In the genomic region with DNA sequence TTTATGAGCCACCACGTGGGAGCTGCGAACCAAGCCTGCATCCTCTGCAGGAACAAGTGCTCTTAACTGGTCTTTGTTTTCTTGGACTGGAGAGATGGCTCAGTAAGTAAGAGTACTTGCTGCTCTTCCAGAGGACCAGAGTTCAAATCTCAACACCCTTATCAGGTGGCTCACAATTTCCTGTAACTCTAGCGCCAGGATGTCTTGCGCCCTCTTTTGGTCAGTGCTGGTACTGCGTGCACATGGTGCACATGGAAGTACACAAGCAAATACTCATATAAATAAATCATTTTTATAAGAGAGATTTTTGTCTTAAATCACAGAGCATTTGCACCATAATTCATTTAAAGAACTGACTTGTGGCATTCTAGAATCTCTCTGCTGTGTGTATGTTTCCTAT, we compare ENCODE assay signal across 10 mouse cellular contexts. TPM values are rescaled to one million over a fixed set of nuclear protein-coding genes. Genes with fewer than 3 reads are reported as not detected.
DNase-seq lines count a peak whose midpoint lies in the region; ATAC-seq and TF ChIP-seq lines count a peak whose summit lies in the region.
"Had no signal": no experiment of that assay in that cellular context is flagged by ENCODE, and none has a peak within 500 bp of the region (broad histone marks: within the 10 kb centered on the region; RNA-seq: fewer than 3 reads in every experiment).

No protein-coding gene starts in this region.

- no peaks in the 10 kb centered on the region for H3K79me2 ChIP-seq in heart, adult 2 months (replicated peaks; ENCODE audit: control insufficient read depth, insufficient read depth, low read length)

- H3K9me3 ChIP-seq in heart, embryonic 11.5 days (replicated peaks; ENCODE audit: control insufficient read depth, low read length), result no peaks in the 10 kb centered on the region
- no peaks in the 10 kb centered on the region for H3K9me3 ChIP-seq in midbrain, postnatal 0 days (ENCODE audit: low read length)
- H3K9me3 ChIP-seq in midbrain, embryonic 16.5 days (replicated peaks; ENCODE audit: control insufficient read depth, low read length, poor library complexity, severe bottlenecking), result no peaks in the 10 kb centered on the region
- H3K9me3 ChIP-seq: heart, embryonic 10.5 days had no signal

- no peaks in the 10 kb centered on the region for H3K27me3 ChIP-seq in heart, adult 2 months (ENCODE audit: control insufficient read depth, insufficient read depth, low read length)
- H3K27me3 ChIP-seq in heart, embryonic 11.5 days (ENCODE audit: control insufficient read depth, insufficient read depth, low read length), result no peaks in the 10 kb centered on the region
- no peaks in the 10 kb centered on the region for H3K27me3 ChIP-seq in midbrain, postnatal 0 days (ENCODE audit: insufficient read depth, low read length)
- H3K27me3 ChIP-seq in midbrain, embryonic 16.5 days (ENCODE audit: control insufficient read depth, insufficient read depth, low read depth, low read length), result no peaks in the 10 kb centered on the region

- no peak for ATAC-seq in heart, embryonic 11.5 days (replicated peaks; ENCODE audit: insufficient number of reproducible peaks, low FRiP score, low TSS enrichment)
- ATAC-seq in midbrain, postnatal 0 days (ENCODE audit: low FRiP score), result no peak
- ATAC-seq in midbrain, embryonic 16.5 days, result no peak

- no peaks in the 10 kb centered on the region for H3K36me3 ChIP-seq in heart, adult 2 months (ENCODE audit: control insufficient read depth, insufficient read depth, low read length)
- H3K36me3 ChIP-seq in heart, embryonic 11.5 days (ENCODE audit: control insufficient read depth, insufficient read depth, low read length), result no peaks in the 10 kb centered on the region
- no peaks in the 10 kb centered on the region for H3K36me3 ChIP-seq in midbrain, postnatal 0 days (ENCODE audit: insufficient read depth, low read length)
- H3K36me3 ChIP-seq in midbrain, embryonic 16.5 days (ENCODE audit: control insufficient read depth, insufficient read depth, low read length), result no peaks in the 10 kb centered on the region
- H3K36me3 ChIP-seq: heart, embryonic 10.5 days had no signal

- TF ChIP-seq POLR2A in heart, adult 2 months (IDR thresholded peaks at IDR 0.05; ENCODE audit: insufficient read depth, low read depth, low read length), result no peak
- no peak for TF ChIP-seq POLR2A in embryonic fibroblast, embryonic 13.5 days (IDR thresholded peaks at IDR 0.05; ENCODE audit: low read depth, low read length)

- 76% methylated on average over 5 of the region's 5 CpGs for WGBS in heart, adult 2 months
- WGBS in heart, embryonic 11.5 days (ENCODE audit: insufficient replicate concordance), result 73% methylated on average over 5 of the region's 5 CpGs
- 83% methylated on average over 5 of the region's 5 CpGs for WGBS in midbrain, postnatal 0 days
- 81% methylated on average over 5 of the region's 5 CpGs for WGBS in midbrain, embryonic 16.5 days

- peak; percentile 65 for TF ChIP-seq CTCF in heart, adult 2 months (IDR thresholded peaks at IDR 0.05)
- peak; percentile 56 for TF ChIP-seq CTCF in midbrain, postnatal 0 days (IDR thresholded peaks at IDR 0.05)
- peak; percentile 45; the same call in 1 of the 2 replicates for TF ChIP-seq CTCF in embryonic fibroblast, embryonic 13.5 days (IDR thresholded peaks at IDR 0.05; ENCODE audit: borderline replicate concordance, insufficient read depth, low read length)

- no peak overlapping the region for H3K27ac ChIP-seq in heart, adult 2 months
- no peak overlapping the region for H3K27ac ChIP-seq in heart, embryonic 11.5 days (ENCODE audit: low read depth, low read length)
- H3K27ac ChIP-seq in midbrain, postnatal 0 days (ENCODE audit: low read depth, low read length), result no peak overlapping the region
- no peak overlapping the region for H3K27ac ChIP-seq in midbrain, embryonic 16.5 days (ENCODE audit: low read length)
- H3K27ac ChIP-seq in embryonic fibroblast, embryonic 13.5 days (ENCODE audit: insufficient read depth, low read length), result no peak overlapping the region
- H3K27ac ChIP-seq: heart, embryonic 10.5 days; macrophage had no signal

- intact Hi-C loops in heart, adult 2 months (cut with DNase I), result no loop called here

- TF ChIP-seq EP300 in heart, adult 2 months (IDR thresholded peaks at IDR 0.05; ENCODE audit: insufficient read depth, low read depth, low read length), result no peak

- no peak overlapping the region for H3K4me2 ChIP-seq in heart, embryonic 11.5 days
- H3K4me2 ChIP-seq in midbrain, postnatal 0 days (ENCODE audit: low read depth, low read length, poor library complexity, severe bottlenecking), result no peak overlapping the region
- H3K4me2 ChIP-seq in midbrain, embryonic 16.5 days (ENCODE audit: low read length), result no peak overlapping the region

- no peak for DNase-seq in heart, adult 2 months
- no peak for DNase-seq in midbrain, postnatal 0 days (ENCODE audit: low spot score)
- DNase-seq in thymus, postnatal 25 days, result peak; percentile 22
- no peak for DNase-seq in right cerebral cortex, adult 2 months (ENCODE audit: low spot score in 2 of 2)
- DNase-seq in neural tube, embryonic 10.5 days (ENCODE audit: extremely low spot score, low spot score), result no peak

- H3K4me1 ChIP-seq in heart, adult 2 months (ENCODE audit: control insufficient read depth, insufficient read depth, low read length), result no peaks in the 10 kb centered on the region
- H3K4me1 ChIP-seq in heart, embryonic 11.5 days (ENCODE audit: control insufficient read depth, insufficient read depth, low read length), result no peaks in the 10 kb centered on the region
- no peaks in the 10 kb centered on the region for H3K4me1 ChIP-seq in midbrain, postnatal 0 days (ENCODE audit: insufficient read depth, low read length)
- no peaks in the 10 kb centered on the region for H3K4me1 ChIP-seq in midbrain, embryonic 16.5 days (ENCODE audit: control insufficient read depth, insufficient read depth, low read length)
- no peaks in the 10 kb centered on the region for H3K4me1 ChIP-seq in embryonic fibroblast, embryonic 13.5 days (ENCODE audit: control insufficient read depth, insufficient read depth, low read length)
- H3K4me1 ChIP-seq: heart, embryonic 10.5 days had no signal

- no peak overlapping the region for H3K4me3 ChIP-seq in heart, adult 2 months
- H3K4me3 ChIP-seq in heart, embryonic 11.5 days (ENCODE audit: low read depth, low read length), result no peak overlapping the region
- no peak overlapping the region for H3K4me3 ChIP-seq in midbrain, postnatal 0 days (ENCODE audit: low read depth, low read length)
- H3K4me3 ChIP-seq in midbrain, embryonic 16.5 days (ENCODE audit: low read depth, low read length), result no peak overlapping the region
- no peak overlapping the region for H3K4me3 ChIP-seq in embryonic fibroblast, embryonic 13.5 days (ENCODE audit: insufficient read depth, low read length)
- H3K4me3 ChIP-seq: heart, embryonic 10.5 days had no signal

- H3K9ac ChIP-seq in heart, adult 2 months (ENCODE audit: low read depth, low read length), result no peak overlapping the region
- no peak overlapping the region for H3K9ac ChIP-seq in heart, embryonic 11.5 days (ENCODE audit: low read depth, low read length)
- H3K9ac ChIP-seq in midbrain, postnatal 0 days (replicated peaks; ENCODE audit: low read length, poor library complexity, severe bottlenecking), result no peak overlapping the region
- no peak overlapping the region for H3K9ac ChIP-seq in midbrain, embryonic 16.5 days (ENCODE audit: low read depth, low read length)

RNA-seq across cellular contexts. Expression of gene Prdm2, which starts 35.3 kb away (rescaled TPM):
- 10 to 100 TPM; 20.1 to 22.0 TPM for total RNA-seq in heart, adult 2 months (2021)
- polyA plus RNA-seq in heart, adult 2 months (2012; rRNA removed), result 9.3 and 12.4 TPM in 2 replicates
- polyA plus RNA-seq in heart, embryonic 11.5 days (2014; fragmentation: Nextera tagmentation; extraction: Ambion mirVana), result 8.1 and 11.0 TPM in 2 replicates
- 19.1 and 25.6 TPM in 2 replicates for total RNA-seq in midbrain, postnatal 0 days (2014; rRNA removed)
- polyA plus RNA-seq in midbrain, postnatal 0 days (2015; fragmentation: Nextera tagmentation; extraction: Ambion mirVana), result 9.7 and 10.9 TPM in 2 replicates
- polyA plus RNA-seq in midbrain, embryonic 16.5 days (2015; fragmentation: Nextera tagmentation; extraction: Ambion mirVana), result 13.4 and 16.0 TPM in 2 replicates
- polyA plus RNA-seq in embryonic fibroblast, embryonic 13.5 days (2011; ENCODE audit: insufficient read length, low read depth, missing spikeins), result 26.2 and 28.6 TPM in 2 replicates

RNA-seq across cellular contexts. Expression of gene Pdpn, which starts 51.3 kb away (rescaled TPM):
- 1 to 10 TPM; 5.8 TPM for total RNA-seq in heart, adult 2 months (2021)
- 2.7 and 5.0 TPM in 2 replicates for polyA plus RNA-seq in heart, adult 2 months (2012; rRNA removed)
- 28.4 and 29.1 TPM in 2 replicates for polyA plus RNA-seq in heart, embryonic 11.5 days (2014; fragmentation: Nextera tagmentation; extraction: Ambion mirVana)
- 32.3 and 37.6 TPM in 2 replicates for total RNA-seq in midbrain, postnatal 0 days (2014; rRNA removed)
- 33.6 and 35.2 TPM in 2 replicates for polyA plus RNA-seq in midbrain, postnatal 0 days (2015; fragmentation: Nextera tagmentation; extraction: Ambion mirVana)
- 36.1 and 40.2 TPM in 2 replicates for polyA plus RNA-seq in midbrain, embryonic 16.5 days (2015; fragmentation: Nextera tagmentation; extraction: Ambion mirVana)
- 163 and 184 TPM in 2 replicates for polyA plus RNA-seq in embryonic fibroblast, embryonic 13.5 days (2011; ENCODE audit: insufficient read length, low read depth, missing spikeins)
